7 mouse cellular contexts compared by ENCODE assay signal in genomic region chr2:102901828-102902223, GRCm38 (mm10). TPM values are rescaled to one million over a fixed set of nuclear protein-coding genes. Genes with fewer than 3 reads are reported as not detected.
A peak's percentile ranks its signal among the peaks of the same experiment; 100 is the strongest.
DNase-seq lines count a peak whose midpoint lies in the region; ATAC-seq lines count a peak whose summit lies in the region.

No protein-coding gene starts in this region.

- no peak overlapping the region for H3K27ac ChIP-seq in forebrain, embryonic 14.5 days (ENCODE audit: low read depth, low read length)
- H3K27ac ChIP-seq in liver, embryonic 12.5 days: peak overlapping the region; percentile 56; the same call in 1 of the 2 replicates

- peak overlapping the region; percentile 43; the same call in 1 of the 2 replicates for H3K9ac ChIP-seq in forebrain, embryonic 14.5 days (ENCODE audit: low read length)
- peak overlapping the region; percentile 75 for H3K9ac ChIP-seq in liver, embryonic 12.5 days

- ATAC-seq in megakaryocyte, adult 5-6 weeks (ENCODE audit: poor library complexity, severe bottlenecking): no peak
- ATAC-seq in forebrain, embryonic 14.5 days: no peak
- no peak for ATAC-seq in liver, embryonic 12.5 days

- H3K27me3 ChIP-seq in megakaryocyte, embryonic 14.5 days (replicated peaks): peaks cover 3% of the 10 kb centered on the region
- H3K27me3 ChIP-seq in forebrain, embryonic 14.5 days (replicated peaks; ENCODE audit: control insufficient read depth, insufficient read depth, low read length): 0 out of 2 replicates have a peak, but pooled peaks cover 5% of the 10 kb centered on the region
- peaks cover 5% of the 10 kb centered on the region; the same call in 1 of the 2 replicates for H3K27me3 ChIP-seq in liver, embryonic 12.5 days (replicated peaks)

- peaks cover 34% of the 10 kb centered on the region for H3K4me1 ChIP-seq in megakaryocyte, embryonic 14.5 days
- peaks cover 10% of the 10 kb centered on the region for H3K4me1 ChIP-seq in forebrain, embryonic 14.5 days (ENCODE audit: control insufficient read depth, insufficient read depth, low read length)
- peaks cover 48% of the 10 kb centered on the region for H3K4me1 ChIP-seq in liver, embryonic 12.5 days

- 16% methylated on average over 3 of the region's 3 CpGs for WGBS in forebrain, embryonic 14.5 days
- WGBS in liver, embryonic 12.5 days (ENCODE audit: insufficient replicate concordance): 11% methylated on average over 3 of the region's 3 CpGs

- intact Hi-C loops in left cerebral cortex, postnatal 36 days (cut with DNase I): no loop called here

- H3K4me2 ChIP-seq in forebrain, embryonic 14.5 days (ENCODE audit: low read length): peak overlapping the region; percentile 64
- peak overlapping the region; percentile 88 for H3K4me2 ChIP-seq in liver, embryonic 12.5 days

- peak overlapping the region; percentile 99 for H3K4me3 ChIP-seq in megakaryocyte, embryonic 14.5 days (replicated peaks)
- H3K4me3 ChIP-seq in forebrain, embryonic 14.5 days (ENCODE audit: low read depth, low read length): peak overlapping the region; percentile 31
- peak overlapping the region; percentile 69 for H3K4me3 ChIP-seq in liver, embryonic 12.5 days

- peaks cover 16% of the 10 kb centered on the region for H3K36me3 ChIP-seq in megakaryocyte, embryonic 14.5 days (replicated peaks; ENCODE audit: low read length)
- H3K36me3 ChIP-seq in forebrain, embryonic 14.5 days (ENCODE audit: control insufficient read depth, insufficient read depth, low read length): no peaks in the 10 kb centered on the region
- no peaks in the 10 kb centered on the region for H3K36me3 ChIP-seq in liver, embryonic 12.5 days

- no peak for DNase-seq in forebrain, embryonic 14.5 days (ENCODE audit: low spot score)
- DNase-seq in left cerebral cortex, postnatal 36 days (ENCODE audit: low spot score in 2 of 2): no peak
- no peak for DNase-seq in frontal cortex, postnatal 14 days (ENCODE audit: low spot score in 2 of 2)
- DNase-seq in thymus, postnatal 10 days (ENCODE audit: low spot score in 2 of 2): no peak

- no peaks in the 10 kb centered on the region for H3K9me3 ChIP-seq in megakaryocyte, embryonic 14.5 days
- no peaks in the 10 kb centered on the region for H3K9me3 ChIP-seq in forebrain, embryonic 14.5 days (replicated peaks; ENCODE audit: control insufficient read depth, low read length)
- H3K9me3 ChIP-seq in liver, embryonic 12.5 days (replicated peaks): no peaks in the 10 kb centered on the region

RNA-seq across cellular contexts. Expression of gene Cd44, which starts 0.4 kb away (rescaled TPM):
- 3.1 and 10.6 TPM in 2 replicates for polyA plus RNA-seq in megakaryocyte, embryonic 14.5 days (2012; ENCODE audit: insufficient read depth, low replicate concordance)
- total RNA-seq in megakaryocyte, adult 5-6 weeks (2015): 358 and 368 TPM in 2 replicates
- total RNA-seq in megakaryocyte, adult 5-6 weeks (2017): 289 and 337 TPM in 2 replicates
- 2.1 and 2.2 TPM in 2 replicates for polyA plus RNA-seq in forebrain, embryonic 14.5 days (2014; fragmentation: Nextera tagmentation; extraction: Ambion mirVana)
- 17.8 and 18.6 TPM in 2 replicates for polyA plus RNA-seq in liver, embryonic 12.5 days (2016; fragmentation: Nextera tagmentation; extraction: Ambion mirVana)
- 1 to 10 TPM; 4.1 to 4.2 TPM for total RNA-seq in left cerebral cortex, postnatal 36 days (2021)

Comparison
In these comparisons a context has a peak if more than half of its experiments do, and no peak if none do; other contexts are left out.
1. H3K4me3 ChIP-seq: peak in every context shown above with its lines; median percentile 99 in megakaryocyte, embryonic 14.5 days; 69 in liver, embryonic 12.5 days; 31 in forebrain, embryonic 14.5 days.